Mouse (Mus musculus) heart, embryonic 15.5 days (tissue): ENCODE measurements around the gene Mprip. TPM values are rescaled to one million over a fixed set of nuclear protein-coding genes. Genes with fewer than 3 reads are reported as not detected.
"Not testable (repeated sequence)": the region's sequence is repeated elsewhere in the genome, so short reads cannot be mapped to it uniquely, and the experiment has no call there.

Source experiments
- ATAC-seq: fragments of 200-750 bp; cut with Nextera tagmentation; replicated peaks from 2 replicates; pipeline ENCODE4 v1.8.0; 2017; ENCODE audit warnings: low read depth, moderate TSS enrichment; ENCODE audit not compliant: insufficient number of reproducible peaks, insufficient read depth, low FRiP score
- H3K27ac ChIP-seq: fragments of 300-500 bp; sonication (generic); 2 replicates; pipeline ENCODE4 v1.5.1; 2015; ENCODE audit warnings: mild to moderate bottlenecking, inconsistent platforms
- H3K27me3 ChIP-seq: fragments of 300-500 bp; sonication (generic); 2 replicates; pipeline ENCODE4 v1.6.1; 2015; ENCODE audit warnings: inconsistent platforms
- H3K36me3 ChIP-seq: fragments of 300-500 bp; sonication (generic); 2 replicates; pipeline ENCODE4 v1.6.1; 2015; ENCODE audit warnings: mild to moderate bottlenecking, inconsistent platforms
- H3K4me1 ChIP-seq: fragments of 300-500 bp; sonication (generic); replicated peaks from 2 replicates; pipeline ENCODE4 v1.6.1; 2015; ENCODE audit warnings: inconsistent platforms
- H3K4me2 ChIP-seq: fragments of 300-500 bp; sonication (generic); 2 replicates; pipeline ENCODE4 v1.6.1; 2015; ENCODE audit warnings: inconsistent platforms, mild to moderate bottlenecking, moderate library complexity
- H3K4me3 ChIP-seq: fragments of 300-500 bp; sonication (generic); 2 replicates; pipeline ENCODE4 v1.5.1; 2015; ENCODE audit warnings: mild to moderate bottlenecking, inconsistent platforms
- H3K9ac ChIP-seq: fragments of 300-500 bp; sonication (generic); 2 replicates; pipeline ENCODE4 v1.6.1; 2015; ENCODE audit warnings: mild to moderate bottlenecking, inconsistent platforms
- H3K9me3 ChIP-seq: fragments of 300-500 bp; sonication (generic); replicated peaks from 2 replicates; pipeline ENCODE4 v1.6.1; 2016; ENCODE audit warnings: inconsistent platforms
- WGBS: fragments of 180-500 bp; shearing (Covaris S2); methylation state at CpG from one replicate; pipeline ENCODE4 v1.1.7; 2015; ENCODE audit warnings: mixed read lengths; 5-methylcytosine and 5-hydroxymethylcytosine counted together
- polyA plus RNA-seq: library from polyadenylated mRNA; unstranded; fragments of >200 nt; fragmentation: Nextera tagmentation; extraction: Ambion mirVana; gene quantifications from 2 replicates; pipeline ENCODE4 v1.2.1, GENCODE M21; 2015

The Mprip gene
- 51.1 and 67.3 TPM in 2 replicates for polyA plus RNA-seq

- Histone ChIP-seq H3K27me3 (no peaks in the 10 kb centered on the region), H3K9me3 (no peaks in the 10 kb centered on the region), H3K4me3 (peak within 1 kb of the TSS; percentile 71), H3K9ac (peak within 1 kb of the TSS; percentile 72), H3K36me3 (no peaks in the 10 kb centered on the region), H3K4me1 (peaks cover 37% of the 10 kb centered on the region), H3K27ac (peak within 1 kb of the TSS; percentile 95), H3K4me2 (peak within 1 kb of the TSS; percentile 72)
- ATAC-seq = no peak
- WGBS = 74% methylated on average over 3 of the region's 3 CpGs
Observed at GRCm38 (mm10) chr11:59661005-59661404, at the start of gene Mprip. Gene Mprip, plus strand, starts transcription at chr11:59661305.

GRCm38 (mm10) chr11:59611646-59612045 is 49.5 kb upstream of the Mprip start:
- ATAC-seq = no peak
- no peak overlapping the region for H3K27ac ChIP-seq
- no peak overlapping the region for H3K9ac ChIP-seq
- no peak overlapping the region for H3K4me2 ChIP-seq
- H3K4me3 ChIP-seq = no peak overlapping the region
- no peaks in the 10 kb centered on the region for H3K27me3 ChIP-seq
- no peaks in the 10 kb centered on the region for H3K4me1 ChIP-seq
- no peaks in the 10 kb centered on the region for H3K9me3 ChIP-seq
- H3K36me3 ChIP-seq = no peaks in the 10 kb centered on the region
- 63% methylated on average over 5 of the region's 5 CpGs for WGBS

DNA sequence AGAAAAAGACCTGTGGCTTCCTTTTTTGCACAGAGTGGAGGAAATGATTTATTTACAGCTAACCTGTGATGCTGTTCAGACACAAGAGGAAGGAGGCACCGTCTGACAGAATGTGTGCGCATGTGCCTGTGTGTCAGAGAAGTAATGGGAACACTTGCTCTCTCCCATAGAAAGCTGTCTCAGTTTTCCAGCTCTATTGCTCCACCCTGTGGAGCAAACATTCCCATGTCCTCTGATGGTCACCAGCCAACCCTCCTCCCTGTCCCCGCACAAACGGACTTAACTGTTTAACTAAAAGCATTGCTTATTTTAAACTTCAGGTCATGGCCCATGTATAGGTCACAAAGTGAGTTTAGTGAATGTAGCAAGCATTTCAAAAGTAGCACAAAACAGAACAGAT is 47.0 kb upstream of the Mprip start:
- no peaks in the 10 kb centered on the region for H3K36me3 ChIP-seq
- H3K4me3 ChIP-seq = no peak overlapping the region
- no peaks in the 10 kb centered on the region for H3K4me1 ChIP-seq
- 34% methylated on average over 4 of the region's 4 CpGs for WGBS
- no peak overlapping the region for H3K9ac ChIP-seq
- H3K9me3 ChIP-seq = no peaks in the 10 kb centered on the region
- no peak for ATAC-seq
- H3K27me3 ChIP-seq = no peaks in the 10 kb centered on the region
- no peak overlapping the region for H3K4me2 ChIP-seq
- H3K27ac ChIP-seq = no peak overlapping the region

- 88% methylated on average over 2 of the region's 2 CpGs for WGBS
- not testable (repeated sequence) for H3K4me1 ChIP-seq, H3K36me3 ChIP-seq, H3K27me3 ChIP-seq, H3K4me3 ChIP-seq, H3K9ac ChIP-seq, H3K4me2 ChIP-seq, H3K27ac ChIP-seq, H3K9me3 ChIP-seq, ATAC-seq
Observed at GRCm38 (mm10) chr11:59616986-59617385, 44.1 kb upstream of the Mprip start.

DNA sequence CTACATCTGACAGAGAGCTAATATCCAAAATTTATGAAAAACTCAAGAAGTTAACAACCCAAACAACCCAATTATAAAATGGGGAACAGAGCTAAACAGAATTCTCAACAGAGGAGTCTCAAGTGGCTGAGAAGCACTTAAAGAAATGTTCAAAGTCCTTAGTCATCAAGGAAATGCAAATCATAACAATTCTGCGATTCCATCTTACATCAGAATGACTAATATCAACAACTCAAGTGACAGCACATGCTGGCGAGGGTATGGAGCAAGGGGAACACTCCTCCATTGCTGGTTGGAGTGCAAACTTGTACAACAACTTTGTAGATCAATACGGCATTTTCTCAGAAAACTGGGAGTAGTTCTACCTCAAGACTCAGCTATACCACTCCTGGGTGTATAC is 38.9 kb upstream of the Mprip start:
- Histone ChIP-seq H3K4me2 (no peak overlapping the region), H3K27ac (no peak overlapping the region), H3K27me3 (peaks cover 11% of the 10 kb centered on the region; the same call in 1 of the 2 replicates), H3K4me1 (no peaks in the 10 kb centered on the region), H3K36me3 (no peaks in the 10 kb centered on the region), H3K9me3 (no peaks in the 10 kb centered on the region), H3K9ac (no peak overlapping the region), H3K4me3 (no peak overlapping the region)
- WGBS = 55% methylated on average over 3 of the region's 3 CpGs
- ATAC-seq = no peak

DNA sequence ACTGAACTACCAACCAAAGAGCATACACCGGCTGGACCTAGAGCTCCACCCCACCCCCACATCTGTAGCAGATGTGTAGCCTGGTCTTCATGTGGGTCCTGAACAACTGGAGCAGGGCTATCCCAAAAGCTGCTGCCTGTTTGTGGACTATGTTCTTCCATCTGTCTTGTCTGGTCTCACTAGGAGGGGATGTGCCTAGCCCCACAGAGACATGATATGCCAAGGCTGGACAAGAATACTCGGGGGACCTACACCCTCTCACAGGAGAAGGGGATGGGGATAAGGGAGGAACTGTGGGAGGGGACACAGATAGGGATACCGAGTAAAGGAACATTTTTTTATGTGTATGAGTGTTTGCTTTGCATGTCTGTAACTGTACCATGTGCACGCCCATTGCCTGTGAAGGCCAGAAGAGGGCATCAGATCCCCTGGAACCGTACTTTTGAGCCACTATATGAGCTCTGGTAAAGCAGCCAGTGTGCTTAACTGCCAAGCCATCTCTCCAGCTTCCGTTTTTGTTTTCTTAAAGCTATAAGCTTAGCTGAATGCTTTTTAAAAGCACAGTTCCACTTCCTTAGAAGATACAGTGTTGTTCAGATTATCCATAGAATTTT is 37.0 kb upstream of the Mprip start:
- no peak overlapping the region for H3K27ac ChIP-seq
- H3K9ac ChIP-seq = no peak overlapping the region
- no peak overlapping the region for H3K4me3 ChIP-seq
- WGBS = 29% methylated on average over 6 of the region's 6 CpGs
- no peaks in the 10 kb centered on the region for H3K9me3 ChIP-seq
- no peak; the same call in 1 of the 2 replicates for ATAC-seq
- peaks cover 11% of the 10 kb centered on the region; the same call in 1 of the 2 replicates for H3K27me3 ChIP-seq
- no peaks in the 10 kb centered on the region for H3K36me3 ChIP-seq
- no peaks in the 10 kb centered on the region for H3K4me1 ChIP-seq
- H3K4me2 ChIP-seq = no peak overlapping the region

DNA sequence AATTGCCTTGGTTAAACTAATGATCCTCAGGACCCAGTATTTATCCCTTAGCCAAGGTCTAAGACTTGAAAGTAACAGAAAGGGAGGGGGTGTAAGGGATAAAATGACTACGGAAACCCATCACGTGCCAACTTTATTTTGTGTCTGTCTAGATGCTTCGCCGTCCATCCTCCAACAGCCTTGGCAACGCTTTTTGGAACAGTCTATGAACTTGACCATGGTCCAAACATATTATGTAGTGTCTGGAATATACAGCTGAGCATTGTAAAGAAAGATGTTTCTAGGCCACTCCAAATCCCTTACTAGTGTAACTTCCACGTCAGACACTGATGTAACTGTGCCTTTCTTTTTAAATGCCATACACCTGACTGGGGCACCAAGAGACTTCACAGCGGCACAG is 34.9 kb upstream of the Mprip start:
- H3K9ac ChIP-seq = no peak overlapping the region
- H3K27me3 ChIP-seq = peaks cover 3% of the 10 kb centered on the region; the same call in 1 of the 2 replicates
- WGBS = 78% methylated on average over 7 of the region's 7 CpGs
- ATAC-seq = no peak
- H3K9me3 ChIP-seq = no peaks in the 10 kb centered on the region
- H3K4me3 ChIP-seq = no peak overlapping the region
- H3K36me3 ChIP-seq = no peaks in the 10 kb centered on the region
- H3K4me1 ChIP-seq = no peaks in the 10 kb centered on the region
- no peak overlapping the region for H3K4me2 ChIP-seq
- H3K27ac ChIP-seq = no peak overlapping the region

GRCm38 (mm10) chr11:59628177-59628576 is 32.9 kb upstream of the Mprip start:
- no peaks in the 10 kb centered on the region for H3K9me3 ChIP-seq
- peaks cover 3% of the 10 kb centered on the region; the same call in 1 of the 2 replicates for H3K27me3 ChIP-seq
- no peak overlapping the region for H3K4me2 ChIP-seq
- no peak overlapping the region for H3K4me3 ChIP-seq
- no peak overlapping the region for H3K9ac ChIP-seq
- no peak overlapping the region for H3K27ac ChIP-seq
- 62% methylated on average over 5 of the region's 5 CpGs for WGBS
- ATAC-seq = no peak
- H3K36me3 ChIP-seq = no peaks in the 10 kb centered on the region
- no peaks in the 10 kb centered on the region for H3K4me1 ChIP-seq

DNA sequence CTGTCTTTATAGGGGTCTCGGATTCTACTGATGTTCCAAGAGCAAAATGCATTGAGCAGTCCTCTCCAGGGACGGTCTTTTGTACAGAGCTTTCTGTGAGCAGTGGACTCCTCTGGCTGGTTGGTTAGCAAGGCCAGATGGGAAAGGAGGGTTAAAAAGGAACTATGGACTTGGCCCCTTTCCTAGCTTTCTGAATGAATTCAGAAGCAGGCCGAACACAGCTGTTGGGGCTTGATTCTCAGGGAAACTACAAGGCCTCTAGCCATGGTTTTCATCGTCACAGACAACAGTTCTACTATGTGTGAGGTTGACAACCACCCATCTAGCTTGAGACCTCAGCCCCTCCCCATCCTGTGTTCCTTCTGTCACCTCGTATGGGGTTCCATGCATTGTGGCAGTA is 31.2 kb upstream of the Mprip start:
- Histone ChIP-seq H3K27me3 (no peaks in the 10 kb centered on the region), H3K4me1 (no peaks in the 10 kb centered on the region), H3K27ac (no peak overlapping the region), H3K9ac (no peak overlapping the region), H3K9me3 (no peaks in the 10 kb centered on the region), H3K36me3 (no peaks in the 10 kb centered on the region), H3K4me3 (no peak overlapping the region), H3K4me2 (no peak overlapping the region)
- 60% methylated on average over 5 of the region's 5 CpGs for WGBS
- ATAC-seq = no peak

DNA sequence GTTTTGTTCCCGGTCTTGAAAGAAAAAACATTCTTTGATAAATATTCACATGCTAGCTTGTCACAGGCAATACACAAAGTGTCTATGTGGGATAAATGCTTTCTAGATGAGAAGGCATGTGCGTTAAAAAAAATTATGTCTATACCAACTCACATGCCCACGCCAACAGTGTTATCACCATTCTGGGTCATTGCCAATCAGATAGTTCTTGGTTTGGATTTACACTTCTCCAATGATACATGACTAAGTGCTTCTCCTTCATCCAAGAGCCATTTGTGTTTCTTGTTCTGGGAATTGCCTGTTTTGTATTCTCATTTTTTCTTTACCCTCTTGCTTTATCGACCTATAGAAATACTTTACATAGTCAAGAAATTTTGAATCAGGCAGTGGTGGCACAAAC is 29.1 kb upstream of the Mprip start:
- H3K4me2 ChIP-seq = no peak overlapping the region
- no peak for ATAC-seq
- H3K9ac ChIP-seq = no peak overlapping the region
- no peaks in the 10 kb centered on the region; the same call in 1 of the 2 replicates for H3K27me3 ChIP-seq
- H3K36me3 ChIP-seq = no peaks in the 10 kb centered on the region
- H3K9me3 ChIP-seq = no peaks in the 10 kb centered on the region
- H3K27ac ChIP-seq = no peak overlapping the region
- WGBS = 72% methylated on average over 4 of the region's 4 CpGs
- no peak overlapping the region for H3K4me3 ChIP-seq
- H3K4me1 ChIP-seq = peaks cover 7% of the 10 kb centered on the region

- no peak overlapping the region for H3K27ac ChIP-seq
- WGBS = 24% methylated on average over 5 of the region's 5 CpGs
- peaks cover 7% of the 10 kb centered on the region for H3K4me1 ChIP-seq
- H3K36me3 ChIP-seq = no peaks in the 10 kb centered on the region
- ATAC-seq = no peak
- H3K27me3 ChIP-seq = no peaks in the 10 kb centered on the region; the same call in 1 of the 2 replicates
- no peak overlapping the region for H3K9ac ChIP-seq
- H3K4me3 ChIP-seq = no peak overlapping the region
- H3K9me3 ChIP-seq = no peaks in the 10 kb centered on the region
- H3K4me2 ChIP-seq = no peak overlapping the region
Observed at GRCm38 (mm10) chr11:59633037-59633436, 28.1 kb upstream of the Mprip start.

DNA sequence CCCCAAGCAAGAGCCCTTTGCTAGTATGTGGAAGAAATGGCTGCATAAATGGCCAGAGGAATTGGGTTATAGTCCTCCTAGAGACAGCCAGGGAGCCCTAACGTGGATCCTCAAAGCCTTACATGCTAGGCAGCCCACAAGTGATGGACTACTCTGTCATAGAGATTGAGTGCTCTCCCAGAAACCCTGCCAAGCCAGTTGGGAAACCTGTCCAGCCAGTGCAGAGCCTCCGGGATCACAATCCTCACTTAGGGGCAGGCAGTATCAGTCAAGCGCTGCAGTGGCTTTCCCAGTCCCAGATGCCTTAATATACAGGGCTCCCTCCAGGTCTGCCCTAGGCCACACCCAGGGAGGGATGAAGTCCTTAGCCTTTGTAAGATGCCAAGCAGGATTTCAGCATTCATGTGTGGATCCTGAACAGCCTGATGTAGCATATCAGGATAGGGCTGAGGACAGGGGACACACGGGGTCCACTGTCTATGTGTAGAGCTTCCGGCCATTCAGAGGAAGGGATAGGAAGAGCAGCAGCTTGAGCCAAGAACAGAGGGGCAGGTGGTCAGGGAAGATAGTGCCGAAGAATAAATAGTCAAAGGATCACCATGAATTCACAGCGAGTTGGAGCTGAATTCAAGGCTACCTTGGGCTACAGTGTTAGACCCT is 27.0 kb upstream of the Mprip start:
- Histone ChIP-seq H3K4me3 (no peak overlapping the region), H3K36me3 (no peaks in the 10 kb centered on the region), H3K9me3 (no peaks in the 10 kb centered on the region), H3K27ac (no peak overlapping the region), H3K27me3 (no peaks in the 10 kb centered on the region; the same call in 1 of the 2 replicates), H3K4me1 (peaks cover 7% of the 10 kb centered on the region), H3K9ac (no peak overlapping the region), H3K4me2 (no peak overlapping the region)
- WGBS = 73% methylated on average over 7 of the region's 7 CpGs
- ATAC-seq = no peak
